Mouse (Mus musculus) limb, embryonic 13.5 days (tissue): ENCODE results near the gene Ssxb8. TPM values are rescaled to one million over a fixed set of nuclear protein-coding genes. Genes with fewer than 3 reads are reported as not detected.
"Not testable (repeated sequence)": the region's sequence is repeated elsewhere in the genome, so short reads cannot be mapped to it uniquely, and the experiment has no call there.

ENCODE experiments used
- ATAC-seq: fragments of 200-750 bp; cut with Nextera tagmentation; 2 replicates; pipeline ENCODE4 v1.8.0; 2017; ENCODE audit warnings: low read depth, moderate number of reproducible peaks, moderate TSS enrichment; ENCODE audit not compliant: low FRiP score
- H3K27ac ChIP-seq: fragments of 300-500 bp; sonication (generic); 2 replicates; pipeline ENCODE4 v1.5.1; 2015; ENCODE audit warnings: inconsistent platforms, mild to moderate bottlenecking, moderate library complexity
- H3K27me3 ChIP-seq: fragments of 300-500 bp; sonication (generic); 2 replicates; pipeline ENCODE4 v1.6.1; 2015; ENCODE audit warnings: mild to moderate bottlenecking, inconsistent platforms
- H3K36me3 ChIP-seq: fragments of 300-500 bp; sonication (generic); 2 replicates; pipeline ENCODE4 v1.6.1; 2015; ENCODE audit warnings: inconsistent platforms, mild to moderate bottlenecking, moderate library complexity
- H3K4me1 ChIP-seq: fragments of 300-500 bp; sonication (generic); 2 replicates; pipeline ENCODE4 v1.6.1; 2015; ENCODE audit warnings: inconsistent platforms
- H3K4me2 ChIP-seq: fragments of 300-500 bp; sonication (generic); replicated peaks from 2 replicates; pipeline ENCODE4 v1.6.1; 2015; ENCODE audit warnings: inconsistent platforms, mild to moderate bottlenecking, moderate library complexity
- H3K4me3 ChIP-seq: fragments of 300-500 bp; sonication (generic); 2 replicates; pipeline ENCODE4 v1.5.1; 2015; ENCODE audit warnings: moderate library complexity, mild to moderate bottlenecking, inconsistent platforms
- H3K9ac ChIP-seq: fragments of 300-500 bp; sonication (generic); 2 replicates; pipeline ENCODE4 v1.6.1; 2015; ENCODE audit warnings: mild to moderate bottlenecking, inconsistent platforms
- H3K9me3 ChIP-seq: fragments of 300-500 bp; sonication (generic); 2 replicates; pipeline ENCODE4 v1.6.1; 2016; ENCODE audit warnings: inconsistent platforms
- WGBS: fragments of 180-500 bp; shearing (Covaris S2); methylation state at CpG from one replicate; pipeline ENCODE4 v1.1.7; 2015; 5-methylcytosine and 5-hydroxymethylcytosine counted together
- polyA plus RNA-seq: library from polyadenylated mRNA; unstranded; fragments of >200 nt; fragmentation: Nextera tagmentation; extraction: Ambion mirVana; gene quantifications from 2 replicates; pipeline ENCODE4 v1.2.1, GENCODE M21; 2015

Ssxb8 gene
- not detected in 2 replicates for polyA plus RNA-seq

GRCm38 (mm10) chrX:8690744-8691143, at the start of gene Ssxb8:
TSS of gene Ssxb8 (minus strand) at chrX:8690844.
- H3K9me3 ChIP-seq, H3K36me3 ChIP-seq, H3K4me1 ChIP-seq, ATAC-seq, H3K4me2 ChIP-seq, H3K9ac ChIP-seq, H3K4me3 ChIP-seq, H3K27ac ChIP-seq, H3K27me3 ChIP-seq: not testable (repeated sequence)
- 54% methylated on average over 1 of the region's 1 CpGs for WGBS

- H3K4me3 ChIP-seq, result no peak overlapping the region
- 43% methylated on average over 5 of the region's 5 CpGs for WGBS
Measured at GRCm38 (mm10) chrX:8732907-8733306, 42.3 kb upstream of the Ssxb8 start.

DNA sequence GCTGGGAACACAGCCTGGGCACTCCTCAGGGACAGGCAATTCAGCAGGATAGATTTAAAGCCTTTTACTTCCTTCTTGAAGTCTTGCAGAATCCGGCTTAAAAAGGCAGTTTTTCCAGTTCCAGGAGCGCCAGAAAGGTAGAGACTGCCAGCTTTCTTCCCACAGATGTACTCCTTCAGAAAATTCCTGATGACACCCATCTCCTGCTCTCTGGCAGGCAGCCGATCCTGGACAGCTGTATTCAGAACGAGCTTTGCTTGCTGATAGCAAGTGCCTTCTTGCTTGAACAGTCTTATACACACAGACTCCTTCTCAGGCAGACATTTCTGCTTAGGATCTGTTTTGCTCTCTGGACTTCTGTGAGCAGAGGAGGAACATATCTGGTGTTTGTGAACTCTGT, 27.6 kb downstream of the Ssxb8 start:
- H3K4me3 ChIP-seq, result no peak overlapping the region
- WGBS, result 69% methylated on average over 4 of the region's 4 CpGs
- no peak overlapping the region for H3K4me2 ChIP-seq
- H3K9me3 ChIP-seq, result peaks cover 13% of the 10 kb centered on the region; the same call in 1 of the 2 replicates
- H3K27me3 ChIP-seq, result no peaks in the 10 kb centered on the region
- ATAC-seq, result no peak
- no peaks in the 10 kb centered on the region for H3K4me1 ChIP-seq
- H3K27ac ChIP-seq, result no peak overlapping the region
- no peaks in the 10 kb centered on the region for H3K36me3 ChIP-seq
- H3K9ac ChIP-seq, result no peak overlapping the region

More at GRCm38 (mm10) chrX:8732907-8733306, 42.3 kb upstream of the Ssxb8 start:
- Histone ChIP-seq H3K4me2 (no peak overlapping the region), H3K9me3 (peaks cover 12% of the 10 kb centered on the region; the same call in 1 of the 2 replicates), H3K9ac (no peak overlapping the region), H3K36me3 (no peaks in the 10 kb centered on the region), H3K27me3 (no peaks in the 10 kb centered on the region), H3K4me1 (no peaks in the 10 kb centered on the region), H3K27ac (no peak overlapping the region)
- no peak for ATAC-seq

Other genes starting within 250 kb of the Ssxb8 start
- not detected in 2 replicates for gene Ssxb2, start 229.1 kb downstream of the Ssxb8 start, polyA plus RNA-seq
- gene Gm14459, start 165.9 kb downstream of the Ssxb8 start, polyA plus RNA-seq, result not detected in 2 replicates
- not detected in 2 replicates for gene Ssxb6, start 142.6 kb downstream of the Ssxb8 start, polyA plus RNA-seq
- not detected in 2 replicates for gene Ssxb3, start 99.0 kb downstream of the Ssxb8 start, polyA plus RNA-seq
- gene Ssx9, start 57.6 kb upstream of the Ssxb8 start, polyA plus RNA-seq, result not detected in 2 replicates
- gene Ssxb5, start 112.8 kb upstream of the Ssxb8 start, polyA plus RNA-seq, result not detected in 2 replicates
- not detected in 2 replicates for gene Gm6592, start 153.2 kb upstream of the Ssxb8 start, polyA plus RNA-seq
- gene Gm5751, start 183.4 kb upstream of the Ssxb8 start, polyA plus RNA-seq, result not detected in 2 replicates
- gene B630019K06Rik, start 201.5 kb upstream of the Ssxb8 start, polyA plus RNA-seq, result 5.2 and 5.6 TPM in 2 replicates